Mouse (Mus musculus) adrenal gland, adult (tissue): ENCODE measurements around the gene Smc5.

ENCODE experiments used
- DNase-seq, 2 experiments: peaks; one replicate each; pipeline ENCODE4 v3.0.0; 2022 to 2023; ENCODE audit warnings: low spot score in 1 of 2; ENCODE audit not compliant: inconsistent age in 2 of 2

The Smc5 gene

GRCm38 (mm10) chr19:23273355-23274053 is at the start of gene Smc5:
Smc5 (minus strand) TSS chr19:23273897.
- peak; percentile 91 to 97 for DNase-seq

- no peak for DNase-seq
These were observed 49.4 kb upstream of the Smc5 start for GRCm38 (mm10) chr19:23323107-23323506.

GRCm38 (mm10) chr19:23317989-23318358 is 44.3 kb upstream of the Smc5 start:
- DNase-seq = no peak

DNA sequence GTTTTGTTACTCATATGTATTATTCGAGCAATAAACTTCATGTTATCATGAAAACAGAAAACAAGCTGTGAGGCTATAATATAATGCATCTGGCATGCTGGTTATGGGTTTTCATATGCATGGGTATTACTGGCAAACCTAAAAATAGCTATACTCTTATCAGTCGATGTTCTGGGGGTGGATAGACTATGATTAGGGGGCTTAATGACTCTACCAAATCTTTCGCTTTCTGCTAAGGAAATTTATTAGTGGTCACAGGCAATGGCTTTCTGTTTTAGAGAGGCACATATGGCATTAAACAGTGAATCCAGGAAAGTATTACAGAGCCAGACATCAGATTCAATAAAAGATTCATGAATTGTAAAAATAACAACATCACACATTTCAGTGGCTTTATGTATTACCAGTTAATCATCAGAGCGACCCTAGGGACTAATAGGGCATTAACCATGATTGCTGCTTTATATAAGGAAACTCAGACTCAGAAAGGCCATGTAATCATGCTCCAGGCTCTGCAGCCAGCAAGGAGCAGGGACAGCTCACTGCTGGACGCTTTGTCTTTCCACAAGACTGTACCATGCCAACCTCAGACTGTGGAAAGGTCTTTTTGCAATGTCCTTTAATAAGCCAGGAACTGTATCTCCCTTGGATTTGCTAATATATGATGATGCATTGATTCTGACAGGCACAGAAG is 43.7 kb upstream of the Smc5 start:
- no peak for DNase-seq

DNA sequence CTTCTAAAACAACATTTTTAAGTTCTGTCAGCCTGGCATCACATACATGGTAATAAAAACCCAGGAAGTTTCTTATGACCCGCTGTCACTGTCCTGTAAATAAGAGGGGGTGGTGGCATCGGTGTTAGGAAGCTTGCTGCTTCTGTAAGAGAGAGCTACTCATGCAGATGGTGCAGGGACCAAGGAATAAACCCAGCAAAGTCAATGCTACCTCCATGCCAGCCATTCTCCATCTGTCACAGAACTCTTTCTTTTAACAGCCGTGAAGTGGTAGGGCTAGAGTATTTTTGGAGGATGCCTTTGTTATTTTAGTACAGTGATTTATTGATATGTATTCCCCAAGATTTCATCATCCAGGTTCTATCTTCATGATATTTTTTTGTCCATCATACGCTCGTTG is 43.2 kb upstream of the Smc5 start:
- DNase-seq = no peak

DNA sequence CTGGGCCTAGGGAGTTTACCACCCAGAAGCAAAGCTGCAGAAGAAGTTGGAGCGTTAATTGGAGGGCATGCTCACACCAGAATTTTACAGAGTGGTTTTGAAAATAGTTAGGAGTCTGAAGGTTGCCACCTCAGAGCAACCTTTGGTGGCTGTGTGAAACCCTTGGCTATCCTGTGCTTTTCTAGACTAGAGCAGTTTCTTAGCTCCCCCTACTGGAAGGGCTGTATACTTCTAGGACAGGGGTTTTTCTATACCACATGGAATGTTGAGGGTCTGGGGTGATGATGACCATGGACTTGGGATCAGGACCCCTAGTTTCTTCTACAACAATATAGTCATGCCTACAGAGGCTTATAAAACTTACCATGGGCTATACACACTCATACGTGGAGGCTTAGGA is 36.3 kb upstream of the Smc5 start:
- peak in 1 of 2 experiments; percentile 29 for DNase-seq

DNA sequence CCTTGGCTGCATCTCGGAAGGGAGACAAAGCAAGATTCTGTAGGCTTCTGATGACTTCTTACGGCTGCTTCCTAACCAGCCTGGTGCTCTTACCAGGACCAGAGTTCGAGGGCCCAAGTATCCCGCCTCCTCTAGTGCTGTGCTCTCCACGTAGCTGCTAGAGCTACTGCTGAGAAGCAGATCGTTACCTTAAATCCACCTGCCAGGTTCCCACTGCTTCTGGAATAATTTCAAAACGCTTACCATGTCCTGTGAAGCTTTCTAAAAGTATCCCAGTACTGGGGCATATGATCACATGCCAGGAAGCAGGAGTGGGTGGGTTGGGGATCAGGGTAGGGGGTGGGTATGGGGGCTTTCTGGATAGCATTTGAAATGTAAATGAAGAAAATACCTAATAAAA is 33.0 kb upstream of the Smc5 start:
- DNase-seq = no peak

GRCm38 (mm10) chr19:23299987-23300386 is 26.3 kb upstream of the Smc5 start:
- no peak for DNase-seq

- DNase-seq = no peak
These were observed 25.2 kb upstream of the Smc5 start for GRCm38 (mm10) chr19:23298917-23299316.

DNA sequence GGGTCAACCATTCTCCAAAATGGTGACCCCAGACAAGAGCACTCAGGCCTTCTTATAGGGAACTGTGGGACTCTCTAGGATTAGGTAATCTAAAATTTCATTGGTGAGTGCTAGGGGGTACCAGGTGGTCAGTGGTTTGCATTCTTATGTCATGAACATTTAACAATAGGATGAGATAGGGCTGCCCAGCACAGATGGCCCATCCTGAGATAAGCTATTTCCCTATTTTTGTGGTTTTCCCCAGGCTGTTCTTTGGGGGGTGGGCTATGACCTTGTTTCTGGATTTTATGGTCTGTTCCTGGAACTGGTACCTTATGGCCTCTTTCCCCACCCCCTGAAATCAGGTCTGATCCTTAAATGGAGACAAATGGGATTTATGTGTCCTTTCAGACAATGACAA is 23.5 kb upstream of the Smc5 start:
- DNase-seq = no peak

DNA sequence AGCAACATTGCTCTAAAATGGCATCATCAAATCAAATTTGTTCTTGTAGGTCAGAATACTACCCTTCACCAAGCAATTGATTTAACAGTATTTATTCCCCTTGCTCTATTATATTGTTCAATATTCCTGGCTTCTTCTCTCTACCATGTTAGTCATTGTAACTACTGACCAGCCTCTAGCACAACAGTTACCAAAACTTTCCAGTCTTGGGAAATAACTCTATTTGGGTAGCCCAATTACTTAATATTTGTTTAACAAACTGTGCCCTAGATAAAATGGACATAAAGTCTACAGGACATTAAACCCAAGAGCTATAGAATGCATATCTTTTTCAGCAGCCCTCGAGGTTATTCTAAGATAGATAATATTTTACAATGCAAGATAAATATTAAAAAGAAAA is 15.6 kb upstream of the Smc5 start:
- DNase-seq = no peak

GRCm38 (mm10) chr19:23281911-23282660 is 8.4 kb upstream of the Smc5 start:
- no peak for DNase-seq

GRCm38 (mm10) chr19:23274054-23274724 is 492 bp upstream of the Smc5 start:
- DNase-seq = no peak

DNA sequence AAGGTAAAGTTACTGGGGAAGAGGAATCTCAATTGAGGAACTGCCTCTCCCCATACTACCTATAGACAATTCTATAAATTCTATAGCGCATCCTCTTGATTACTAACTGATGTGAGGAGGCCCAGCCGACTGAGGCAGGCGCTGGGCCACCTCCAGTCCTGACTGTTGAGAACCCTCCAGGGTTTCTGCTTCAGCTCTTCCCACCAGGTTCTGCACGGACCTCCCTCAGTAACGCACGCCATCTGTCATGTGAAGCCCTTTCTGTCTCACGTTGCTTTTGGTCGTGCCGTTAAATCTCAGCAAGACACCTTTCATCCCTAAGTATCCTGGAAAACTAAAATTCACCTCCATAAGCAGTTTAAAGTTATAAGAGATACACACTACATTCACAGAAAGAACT is 16.9 kb downstream of the Smc5 start:
- no peak for DNase-seq

GRCm38 (mm10) chr19:23246473-23246872 is 27.2 kb downstream of the Smc5 start:
- DNase-seq = no peak

GRCm38 (mm10) chr19:23225065-23225464 is 48.6 kb downstream of the Smc5 start:
- DNase-seq = peak in 1 of 2 experiments; percentile 71

DNA sequence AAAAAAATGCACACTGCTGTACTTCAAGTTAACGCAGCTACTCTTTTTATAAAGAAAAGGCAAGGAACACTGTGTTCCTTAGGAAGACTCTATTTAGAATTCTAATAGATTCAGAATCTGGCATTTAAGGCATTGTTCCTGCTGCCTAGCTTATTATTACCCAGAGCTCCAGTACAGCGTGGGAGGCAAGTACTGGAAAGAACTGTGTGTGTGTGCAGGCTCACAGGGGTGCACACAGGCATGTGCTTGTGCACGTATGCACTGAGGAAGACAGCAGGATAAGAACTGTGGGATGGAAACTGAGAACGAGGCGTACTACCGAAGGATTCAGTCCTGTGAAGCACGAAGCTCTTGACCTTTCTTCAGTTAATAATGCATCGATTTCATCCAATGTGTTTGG is 59.4 kb downstream of the Smc5 start:
- no peak for DNase-seq

- DNase-seq = peak in 1 of 2 experiments; percentile 31
These were observed 62.4 kb downstream of the Smc5 start for GRCm38 (mm10) chr19:23211325-23211724.

GRCm38 (mm10) chr19:23203505-23204053 is 70.1 kb downstream of the Smc5 start:
- DNase-seq = no peak

- no peak for DNase-seq
These were observed 71.6 kb downstream of the Smc5 start for GRCm38 (mm10) chr19:23202106-23202505.

DNA sequence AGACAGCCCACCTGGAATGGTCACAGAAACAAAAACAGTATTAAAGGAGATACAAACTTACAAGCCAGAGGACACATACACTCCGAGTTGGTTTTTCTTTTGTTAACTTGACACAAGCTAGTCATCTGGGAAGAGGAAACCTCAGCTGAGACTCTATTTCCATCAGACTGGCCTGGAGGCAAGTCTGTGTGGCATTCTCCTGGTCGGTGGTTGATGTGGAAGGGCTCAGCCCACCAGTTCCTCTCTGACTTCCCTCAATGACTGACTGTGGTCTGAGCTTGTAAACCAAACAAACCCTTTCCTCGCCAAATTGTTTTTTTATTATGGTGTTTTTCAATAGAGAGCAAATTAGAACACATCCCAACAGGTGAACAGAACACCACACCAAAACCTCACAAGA is 80.6 kb downstream of the Smc5 start:
- no peak for DNase-seq
